Mouse (Mus musculus): ENCODE results near the gene Bicc1.

- peak; percentile 49 for TF ChIP-seq CTCF (IDR thresholded peaks at IDR 0.05)
- TF ChIP-seq EP300 (IDR thresholded peaks at IDR 0.05), result no peak
Measured at GRCm38 (mm10) chr10:70916697-70917096, 242.8 kb downstream of the Bicc1 start.
